Mouse (Mus musculus) kidney, postnatal 4 days (tissue): ENCODE results near the gene Zfp607b.
A peak's percentile ranks its signal among the peaks of the same experiment; 100 is the strongest.

Experiments
- DNase-seq, 2 experiments: peaks; one replicate each; pipeline ENCODE4 v3.0.0; 2021; ENCODE audit warnings: mixed read lengths in 2 of 2

The Zfp607b gene

GRCm38 (mm10) chr7:27685681-27686080 is 3.5 kb upstream of the Zfp607b start:
- DNase-seq: peak in 1 of 2 experiments; percentile 17

- DNase-seq: no peak
Observed at GRCm38 (mm10) chr7:27687043-27687442, 2.1 kb upstream of the Zfp607b start.

- DNase-seq: no peak
Observed at GRCm38 (mm10) chr7:27687836-27688235, 1.3 kb upstream of the Zfp607b start.

GRCm38 (mm10) chr7:27688246-27688788 is 823 bp upstream of the Zfp607b start:
- DNase-seq: peak in 1 of 2 experiments; percentile 3

GRCm38 (mm10) chr7:27691076-27691475 is 1.9 kb downstream of the Zfp607b start:
- DNase-seq: peak; percentile 56 to 58

- no peak for DNase-seq
Observed at GRCm38 (mm10) chr7:27696711-27697110, 7.6 kb downstream of the Zfp607b start.

GRCm38 (mm10) chr7:27710402-27710801 is 21.3 kb downstream of the Zfp607b start:
- no peak for DNase-seq

DNA sequence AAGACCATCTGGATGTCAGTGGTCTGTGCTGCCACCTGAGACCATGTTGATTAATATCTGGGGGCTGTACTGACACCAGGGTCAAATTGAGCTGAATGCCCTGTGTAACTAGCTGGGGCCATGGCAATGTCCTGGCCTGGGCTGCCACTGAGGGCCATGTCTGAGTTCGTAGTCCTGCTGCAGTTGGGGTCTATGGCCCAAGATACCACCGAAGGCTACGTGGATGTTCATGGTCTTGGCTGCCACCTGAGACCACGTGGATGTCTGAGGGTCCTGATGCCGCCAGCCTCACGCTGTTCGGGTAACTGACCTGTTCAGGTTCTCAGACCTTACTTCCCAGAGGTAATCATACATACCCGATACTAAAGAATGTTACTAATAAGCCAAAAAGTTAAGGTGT is 32.8 kb downstream of the Zfp607b start:
- no peak for DNase-seq

- DNase-seq: peak; percentile 36 to 60
Observed at GRCm38 (mm10) chr7:27725566-27726538, 36.7 kb downstream of the Zfp607b start.

GRCm38 (mm10) chr7:27727471-27727870 is 38.3 kb downstream of the Zfp607b start:
- DNase-seq: no peak

DNA sequence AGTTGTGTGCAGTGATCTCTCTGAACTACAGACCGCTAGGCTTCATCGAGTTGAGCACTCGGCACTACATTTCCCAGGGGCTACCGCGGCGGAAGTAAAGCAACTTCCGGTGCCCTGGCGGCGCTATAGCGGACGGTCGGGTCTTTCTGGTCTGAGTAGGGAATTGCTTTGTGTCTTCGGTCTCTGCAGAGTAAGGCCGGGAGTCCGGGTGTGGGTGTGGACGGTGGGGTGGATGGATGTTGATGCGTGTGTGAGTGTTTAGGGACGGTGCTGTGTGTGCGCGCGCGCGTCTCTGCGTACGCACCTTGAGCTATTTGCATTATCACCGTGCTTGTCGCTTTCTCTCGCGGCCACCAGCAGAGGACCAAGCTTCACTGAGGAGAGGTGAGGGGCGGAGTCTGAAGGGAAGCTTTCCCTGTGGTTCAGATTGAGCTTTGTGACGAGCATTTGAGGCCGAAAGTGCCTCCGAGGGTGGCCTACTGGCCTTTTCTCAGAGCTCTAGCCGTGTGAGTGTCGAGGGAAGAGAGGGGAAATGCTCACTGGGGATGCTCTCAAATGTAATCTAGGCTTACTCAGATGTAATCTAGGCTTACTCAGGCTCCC is 42.2 kb downstream of the Zfp607b start, which contains the start of gene Zfp60:
Gene Zfp60 (plus strand): TSS at position 109 of the 603 bp plus-strand sequence.
- DNase-seq: peak; percentile 89 to 93

GRCm38 (mm10) chr7:27731946-27732345 is 42.8 kb downstream of the Zfp607b start:
- DNase-seq: peak in 1 of 2 experiments; percentile 8

DNA sequence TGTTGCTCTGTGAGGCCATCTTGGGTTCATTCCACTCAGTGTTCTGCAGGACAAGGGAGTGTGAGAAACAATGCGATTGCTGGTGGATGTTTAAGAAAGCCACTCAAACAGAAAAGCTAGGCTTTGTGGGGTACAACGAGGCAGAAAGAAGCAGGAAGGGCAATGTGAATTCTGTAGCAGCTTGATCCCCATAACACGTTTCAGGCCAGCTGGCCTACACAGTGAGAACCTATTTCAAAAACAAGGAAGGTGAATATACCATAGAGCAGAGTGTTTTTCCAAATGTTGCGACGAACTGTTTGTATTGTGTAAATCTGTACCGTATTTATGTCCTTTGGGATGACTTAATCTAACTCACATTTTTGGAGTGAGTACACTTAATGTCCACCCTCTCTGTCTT is 43.4 kb downstream of the Zfp607b start:
- DNase-seq: no peak

- DNase-seq: no peak
Observed at GRCm38 (mm10) chr7:27735457-27735856, 46.3 kb downstream of the Zfp607b start.
